Mouse (Mus musculus): Measurements from ENCODE around the gene Apmap. TPM values are rescaled to one million over a fixed set of nuclear protein-coding genes. Genes with fewer than 3 reads are reported as not detected.
"Not testable (repeated sequence)": the region's sequence is repeated elsewhere in the genome, so short reads cannot be mapped to it uniquely, and the experiment has no call there.

Gene Apmap
- polyA plus RNA-seq, 1 experiment from 2014 or later, result 38.7 TPM

- no peak overlapping the region for H3K27ac ChIP-seq
- H3K36me3 ChIP-seq, result no peaks in the 10 kb centered on the region
- WGBS, result 53% methylated on average over 2 of the region's 2 CpGs
These were observed 41.3 kb downstream of the Apmap start for GRCm38 (mm10) chr2:150567051-150567450.

GRCm38 (mm10) chr2:150558568-150558967 is 49.8 kb downstream of the Apmap start:
- no peak for ATAC-seq
- H3K4me1 ChIP-seq (replicated peaks), result no peaks in the 10 kb centered on the region
- H3K27me3 ChIP-seq (replicated peaks), result no peaks in the 10 kb centered on the region
- no peak overlapping the region for H3K27ac ChIP-seq
- H3K36me3 ChIP-seq, result no peaks in the 10 kb centered on the region
- no peaks in the 10 kb centered on the region for H3K9me3 ChIP-seq
- H3K4me2 ChIP-seq (replicated peaks), result no peak overlapping the region
- no peak overlapping the region for H3K4me3 ChIP-seq (replicated peaks)
- WGBS, result 57% methylated on average over 3 of the region's 3 CpGs
- H3K9ac ChIP-seq, result no peak overlapping the region

More at GRCm38 (mm10) chr2:150567051-150567450, 41.3 kb downstream of the Apmap start:
- H3K9me3 ChIP-seq, result no peaks in the 10 kb centered on the region
- H3K4me1 ChIP-seq (replicated peaks), result no peaks in the 10 kb centered on the region
- no peak for ATAC-seq
- no peak overlapping the region for H3K9ac ChIP-seq
- H3K27me3 ChIP-seq (replicated peaks), result no peaks in the 10 kb centered on the region
- H3K4me2 ChIP-seq (replicated peaks), result no peak overlapping the region
- H3K4me3 ChIP-seq (replicated peaks), result no peak overlapping the region

DNA sequence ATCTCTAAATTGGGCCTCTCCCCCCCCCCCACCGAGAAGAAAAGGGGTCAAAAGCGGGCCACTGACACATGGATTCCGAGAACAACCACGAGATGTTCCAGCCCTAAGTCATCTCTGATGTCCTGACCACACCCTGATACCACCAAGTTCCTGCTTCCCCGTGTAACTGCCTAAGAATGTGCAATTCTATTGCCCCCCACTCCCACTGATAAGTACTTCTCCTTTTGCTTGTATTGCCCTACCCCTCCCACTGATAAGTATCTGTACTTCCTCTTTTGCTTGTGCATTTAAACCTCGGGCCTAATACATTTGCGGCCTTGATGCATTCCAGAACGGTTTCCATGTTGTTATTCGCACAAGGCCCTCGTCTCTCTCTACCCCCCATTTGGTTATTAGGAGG is 58.8 kb downstream of the Apmap start:
- not testable (repeated sequence) for H3K4me1 ChIP-seq (replicated peaks); H3K4me3 ChIP-seq (replicated peaks); ATAC-seq; H3K27me3 ChIP-seq (replicated peaks); H3K4me2 ChIP-seq (replicated peaks); H3K9me3 ChIP-seq; H3K9ac ChIP-seq; H3K27ac ChIP-seq; H3K36me3 ChIP-seq
- 78% methylated on average over 10 of the region's 10 CpGs for WGBS

Other genes with a start within 250 kb of the Apmap start
- gene 3300002I08Rik, start 245.8 kb downstream of the Apmap start, polyA plus RNA-seq (2015; fragmentation: Nextera tagmentation; extraction: Ambion mirVana), result 4.7 and 6.5 TPM in 2 replicates
- 5.0 and 6.4 TPM in 2 replicates for gene Zfp442, start 157.1 kb downstream of the Apmap start, polyA plus RNA-seq (2015; fragmentation: Nextera tagmentation; extraction: Ambion mirVana)
- not detected in 2 replicates for gene Zfp345, start 123.5 kb downstream of the Apmap start, polyA plus RNA-seq (2015; fragmentation: Nextera tagmentation; extraction: Ambion mirVana)
- gene Cst7, start 38.2 kb downstream of the Apmap start, polyA plus RNA-seq (2015; fragmentation: Nextera tagmentation; extraction: Ambion mirVana), result 0.34 and 0.58 TPM in 2 replicates
- 20.4 and 24.6 TPM in 2 replicates for gene Acss1, start 59.9 kb upstream of the Apmap start, polyA plus RNA-seq (2015; fragmentation: Nextera tagmentation; extraction: Ambion mirVana)
- not detected in 2 replicates for gene Vsx1, start 80.8 kb upstream of the Apmap start, polyA plus RNA-seq (2015; fragmentation: Nextera tagmentation; extraction: Ambion mirVana)
- gene Entpd6, start 140.5 kb upstream of the Apmap start, polyA plus RNA-seq (2015; fragmentation: Nextera tagmentation; extraction: Ambion mirVana), result 26.5 and 28.3 TPM in 2 replicates
- 85.8 and 86.2 TPM in 2 replicates for gene Pygb, start 178.2 kb upstream of the Apmap start, polyA plus RNA-seq (2015; fragmentation: Nextera tagmentation; extraction: Ambion mirVana)

Data from intestine, embryonic 15.5 days (tissue).